ENCODE assay signal across 14 mouse cellular contexts in genomic region chr15:77659773-77660172, GRCm38 (mm10). TPM values are rescaled to one million over a fixed set of nuclear protein-coding genes. Genes with fewer than 3 reads are reported as not detected.
ATAC-seq and TF ChIP-seq lines count a peak whose summit lies in the region.
"Not testable (repeated sequence)": the region's sequence is repeated elsewhere in the genome, so short reads cannot be mapped to it uniquely, and the experiment has no call there.
"Had no signal": no experiment of that assay in that cellular context is flagged by ENCODE, and none has a peak within 500 bp of the region (broad histone marks: within the 10 kb centered on the region; RNA-seq: fewer than 3 reads in every experiment).

No protein-coding gene starts in this region.

- H3K4me1 ChIP-seq in small intestine, adult 2 months (ENCODE audit: control insufficient read depth, insufficient read depth, insufficient read length, low read length): peaks cover 13% of the 10 kb centered on the region; the same call in 1 of the 2 replicates

- peak; percentile 82 for ATAC-seq in erythroblast, adult 5-6 weeks (replicated peaks; ENCODE audit: low FRiP score, poor library complexity, severe bottlenecking)
- ATAC-seq in erythroid progenitor cell, adult 5-6 weeks (replicated peaks; ENCODE audit: low FRiP score, poor library complexity, severe bottlenecking): peak; percentile 71

- H3K4me3 ChIP-seq in small intestine, adult 2 months (ENCODE audit: low read depth, low read length): not testable (repeated sequence)

- not testable (repeated sequence) for H3K27me3 ChIP-seq in small intestine, adult 2 months (ENCODE audit: control insufficient read depth, insufficient read depth, low read length)

- not testable (repeated sequence) for TF ChIP-seq CTCF in small intestine, adult 2 months (IDR thresholded peaks at IDR 0.05; ENCODE audit: extremely low read depth, insufficient read length, insufficient replicate concordance, low read depth, low read length)

- H3K27ac ChIP-seq in small intestine, adult 2 months (ENCODE audit: insufficient read depth, low read depth, low read length): 0 out of 2 replicates have a peak overlapping the region, but pooled peaks have one; percentile 41

- not testable (repeated sequence) for TF ChIP-seq POLR2A in small intestine, adult 2 months (IDR thresholded peaks at IDR 0.05; ENCODE audit: low read depth, low read length)

- 17% methylated on average over 1 of the region's 1 CpGs for WGBS in small intestine, adult 2 months

- not testable (repeated sequence) for H3K36me3 ChIP-seq in small intestine, adult 2 months (ENCODE audit: control insufficient read depth, insufficient read depth, low read length)

RNA-seq across cellular contexts. Expression of gene Apol11b, which starts 16.7 kb away (rescaled TPM):
- 391 and 419 TPM in 2 replicates for total RNA-seq in erythroblast, adult 5-6 weeks (2015; ENCODE audit: low replicate concordance)
- total RNA-seq in erythroblast, adult 5-6 weeks (2017; ENCODE audit: low replicate concordance): 1,087 and 1,183 TPM in 2 replicates
- total RNA-seq in erythroid progenitor cell, adult 5-6 weeks (2015; ENCODE audit: low replicate concordance): 138 and 145 TPM in 2 replicates
- 338 and 373 TPM in 2 replicates for total RNA-seq in erythroid progenitor cell, adult 5-6 weeks (2017; ENCODE audit: low replicate concordance)
- polyA plus RNA-seq in small intestine, adult 2 months (2012; rRNA removed): 0.22 TPM in 1 of 2 replicates, not detected in the other
- total RNA-seq: ES-E14 had no signal
- polyA plus RNA-seq: adrenal gland, adult 2 months; brain, embryonic 14.5 days; G1E; Patski had no signal

RNA-seq across cellular contexts. Expression of gene Apol7e, which starts 38.9 kb away (rescaled TPM):
- 1.0 TPM in 1 of 2 replicates, not detected in the other for total RNA-seq in erythroblast, adult 5-6 weeks (2015; ENCODE audit: low replicate concordance)
- 0.09 TPM in 1 of 2 replicates, not detected in the other for total RNA-seq in erythroblast, adult 5-6 weeks (2017; ENCODE audit: low replicate concordance)
- 0.84 TPM in 1 of 2 replicates, not detected in the other for total RNA-seq in erythroid progenitor cell, adult 5-6 weeks (2015; ENCODE audit: low replicate concordance)
- total RNA-seq in erythroid progenitor cell, adult 5-6 weeks (2017; ENCODE audit: low replicate concordance): not detected in 2 replicates
- 1.9 and 3.6 TPM in 2 replicates for polyA plus RNA-seq in small intestine, adult 2 months (2012; rRNA removed)
- total RNA-seq: adrenal gland, postnatal 14 days; adrenal gland, postnatal 25 days; adrenal gland, postnatal 36 days; CH12.LX; G1E; MEL had no signal
- polyA plus RNA-seq: C2C12, G1E had no signal
